Mouse (Mus musculus) brown adipose tissue, adult 24 weeks (tissue): ENCODE data around the gene Shisa4. TPM values are rescaled to one million over a fixed set of nuclear protein-coding genes. Genes with fewer than 3 reads are reported as not detected.

Experiments
- H3K27ac ChIP-seq: fragments of 200-500 bp; replicated peaks from 2 replicates; pipeline ENCODE4 v1.5.1; 2012; ENCODE audit warnings: low read depth, mild to moderate bottlenecking, low read length
- H3K4me1 ChIP-seq: fragments of 200-500 bp; 2 replicates; pipeline ENCODE4 v1.6.1; 2012; ENCODE audit warnings: low read length, mixed read lengths; ENCODE audit not compliant: control insufficient read depth, insufficient read depth, insufficient read length
- H3K4me3 ChIP-seq: fragments of 200-500 bp; 2 replicates; pipeline ENCODE4 v1.5.1; 2012; ENCODE audit warnings: low read depth, mild to moderate bottlenecking, low read length, moderate library complexity; ENCODE audit not compliant: insufficient read depth
- polyA plus RNA-seq: library from polyadenylated mRNA; stranded (reverse); fragments of >200 nt; gene quantifications from 2 replicates; pipeline ENCODE4 v1.2.4, GENCODE M21; 2012; ENCODE audit not compliant: missing spikeins, insufficient read depth, insufficient read length

The Shisa4 gene
- polyA plus RNA-seq, 1 experiment, result 2.1 TPM

GRCm38 (mm10) chr1:135341947-135342346, 33.1 kb downstream of the Shisa4 start:
- H3K4me1 ChIP-seq, result peaks cover 3% of the 10 kb centered on the region
- H3K4me3 ChIP-seq, result no peak overlapping the region
- H3K27ac ChIP-seq, result no peak overlapping the region

DNA sequence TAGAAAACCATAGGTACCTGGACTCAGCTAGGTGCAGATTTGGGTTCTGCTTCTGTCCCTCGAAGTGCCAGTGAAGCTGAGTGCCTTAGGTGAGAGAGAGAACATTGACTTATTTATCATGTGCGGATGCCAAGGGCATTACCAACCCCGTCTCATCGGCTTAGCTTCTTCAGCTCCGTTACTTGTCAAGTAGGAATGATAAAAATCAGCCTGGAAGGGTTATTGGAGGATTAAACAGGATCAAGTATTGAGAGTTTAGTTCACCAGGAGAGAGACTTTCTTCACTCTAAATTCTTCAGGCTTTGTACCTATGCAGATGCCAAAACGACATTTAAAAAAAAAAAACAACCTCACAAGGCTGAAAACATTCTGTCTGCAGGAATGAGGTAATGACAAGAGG, 44.5 kb downstream of the Shisa4 start:
- Histone ChIP-seq H3K4me1 (no peaks in the 10 kb centered on the region), H3K27ac (no peak overlapping the region), H3K4me3 (no peak overlapping the region)

- Histone ChIP-seq H3K4me1 (no peaks in the 10 kb centered on the region), H3K27ac (no peak overlapping the region), H3K4me3 (no peak overlapping the region)
These were observed 46.7 kb downstream of the Shisa4 start for GRCm38 (mm10) chr1:135328368-135328767.

DNA sequence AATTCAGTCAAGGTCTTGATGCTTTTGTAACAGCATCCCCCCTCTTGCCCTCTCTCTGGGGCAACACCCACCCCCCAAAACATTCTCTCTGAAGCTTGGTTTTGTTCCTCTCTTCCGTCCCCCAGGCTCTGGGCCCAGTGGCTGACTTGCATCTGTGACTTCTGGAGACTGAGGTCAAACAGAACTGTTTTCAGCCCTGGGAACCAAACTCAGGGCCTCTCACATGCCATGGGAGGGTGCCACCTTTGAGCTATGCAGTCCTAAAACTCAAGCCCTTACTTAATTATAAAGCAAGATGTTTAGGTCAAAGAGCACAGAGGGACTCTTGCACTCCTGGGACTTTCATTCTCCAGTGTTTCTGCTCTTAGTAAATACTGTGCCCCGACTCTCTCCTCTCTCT, 49.1 kb downstream of the Shisa4 start:
- Histone ChIP-seq H3K4me3 (peak overlapping the region; percentile 27; the same call in 1 of the 2 replicates), H3K4me1 (no peaks in the 10 kb centered on the region), H3K27ac (no peak overlapping the region)

DNA sequence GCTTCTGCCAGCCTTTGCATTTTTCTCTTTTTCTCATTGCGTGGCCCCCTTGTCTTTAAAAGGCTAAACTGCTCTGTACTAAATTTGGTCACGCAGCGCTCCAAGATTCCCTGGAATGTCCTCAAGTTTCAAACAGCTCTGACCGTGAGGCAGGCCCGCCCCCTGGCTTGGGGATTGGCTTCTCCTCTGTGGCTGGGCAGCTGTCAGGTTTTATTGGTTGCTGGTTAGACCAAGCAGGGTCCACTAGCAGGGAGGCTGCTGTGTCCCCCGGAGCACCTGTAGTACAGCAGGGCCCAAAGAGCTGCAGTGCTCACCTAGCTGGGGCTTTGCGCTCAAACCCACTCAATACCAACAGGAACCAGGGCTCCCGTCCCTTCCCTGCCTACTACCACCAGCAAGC, 50.5 kb downstream of the Shisa4 start, which contains the start of gene Lmod1:
Gene Lmod1 (plus strand): TSS at position 237 of the 400 bp plus-strand sequence.
- Histone ChIP-seq H3K4me3 (peak within 1 kb of the TSS; percentile 42), H3K27ac (peak within 1 kb of the TSS; percentile 47), H3K4me1 (no peaks in the 10 kb centered on the region)

- Histone ChIP-seq H3K4me3 (no peak overlapping the region), H3K27ac (no peak overlapping the region), H3K4me1 (no peaks in the 10 kb centered on the region)
These were observed 51.6 kb downstream of the Shisa4 start for GRCm38 (mm10) chr1:135323367-135323901.

Other genes starting within 250 kb of the Shisa4 start
- gene Ptpn7, start 242.5 kb downstream of the Shisa4 start, polyA plus RNA-seq, result 0.58 and 0.79 TPM in 2 replicates
- gene Arl8a, start 228.4 kb downstream of the Shisa4 start, polyA plus RNA-seq, result 30.3 and 32.7 TPM in 2 replicates
- gene Gpr37l1, start 207.6 kb downstream of the Shisa4 start, polyA plus RNA-seq, result not detected in 2 replicates
- gene Elf3, start 116.7 kb downstream of the Shisa4 start, polyA plus RNA-seq, result not detected in 2 replicates
- 32.3 and 39.4 TPM in 2 replicates for gene Rnpep, start 91.2 kb downstream of the Shisa4 start, polyA plus RNA-seq
- gene Timm17a, start 61.5 kb downstream of the Shisa4 start, polyA plus RNA-seq, result 295 and 336 TPM in 2 replicates
- 1.8 and 2.1 TPM in 2 replicates for gene Lmod1, start 50.4 kb downstream of the Shisa4 start, polyA plus RNA-seq
- 24.2 and 40.7 TPM in 2 replicates for gene Ipo9, start 55.3 kb upstream of the Shisa4 start, polyA plus RNA-seq
- gene Nav1, start 232.1 kb upstream of the Shisa4 start, polyA plus RNA-seq, result 5.5 and 7.8 TPM in 2 replicates